Mouse (Mus musculus) liver, adult 2 months (tissue): ENCODE data around the gene Map3k15.

Experiments used
- CTCF ChIP-seq: fragments of 200-500 bp; IDR thresholded peaks from 2 replicates; pipeline ENCODE4 v1.5.1; 2011; ENCODE audit warnings: low read depth, low read length, control low read depth
- POLR2A ChIP-seq: fragments of 200-500 bp; IDR thresholded peaks from 2 replicates; pipeline ENCODE4 v1.6.1; 2011; ENCODE audit warnings: low read length, control low read depth; ENCODE audit not compliant: insufficient read depth; ENCODE audit errors: extremely low read depth

GRCm38 (mm10) chrX:160164259-160164658, 176.0 kb downstream of the Map3k15 start:
- no peak for TF ChIP-seq CTCF
- TF ChIP-seq POLR2A: no peak
